Mouse (Mus musculus): ENCODE results near the gene Bcl11b. TPM values are rescaled to one million over a fixed set of nuclear protein-coding genes. Genes with fewer than 3 reads are reported as not detected.

Bcl11b gene
- total and polyA plus RNA-seq, 3 experiments = not detected

DNA sequence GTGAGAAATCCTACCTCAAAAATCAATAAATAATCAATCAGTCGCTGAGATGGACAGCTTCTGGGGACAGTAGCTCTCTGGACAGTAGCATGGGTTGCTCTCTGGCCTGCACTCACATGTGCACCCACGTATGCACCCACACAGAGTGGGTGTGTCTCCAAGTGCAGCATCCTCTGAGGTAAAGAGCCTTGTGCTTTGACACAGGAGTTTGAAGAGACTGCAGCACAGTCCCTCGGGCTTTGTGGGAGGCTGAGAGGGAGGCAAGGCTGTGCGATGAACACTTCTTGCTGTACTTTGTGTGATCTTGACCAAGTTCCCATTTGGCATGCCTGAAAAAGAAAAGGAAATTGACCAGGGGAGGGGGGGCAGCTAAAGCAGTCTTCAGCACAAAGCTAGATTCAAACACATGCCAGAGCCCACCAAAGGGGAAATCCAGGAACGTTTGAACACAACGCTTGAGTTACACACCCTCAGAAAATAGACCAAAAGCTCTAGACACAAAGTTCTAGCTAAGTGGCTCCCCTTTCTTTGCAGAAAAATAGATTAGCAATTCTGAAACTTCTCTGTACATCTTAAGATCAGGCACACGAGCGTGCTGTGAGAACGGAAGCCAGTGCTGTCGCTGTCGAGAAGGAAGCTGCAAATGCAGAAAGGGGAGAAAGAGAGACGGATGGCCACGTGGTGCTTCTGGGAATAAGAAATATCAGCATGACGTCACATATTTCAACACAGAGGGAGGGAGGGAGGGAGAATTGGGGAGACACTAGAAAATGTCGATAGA, 19.6 kb upstream of the Bcl11b start:
- no peaks in the 10 kb centered on the region for H3K27me3 ChIP-seq (replicated peaks)
- dilution Hi-C loops (cut with MboI; ENCODE audit: extremely low pct_ligation_motif_present, extremely low pct_unique_long_range_greater_than_20kb, low sequenced_read_pairs) (no loop called here), in situ Hi-C loops (cut with MboI; ENCODE audit: low pct_ligation_motif_present, low pct_unique_long_range_greater_than_20kb, low sequenced_read_pairs) (no loop called here)
- no peak overlapping the region for H3K4me3 ChIP-seq (replicated peaks in 1 of 3; ENCODE audit: low read depth in 2 of 3, low read length in 2 of 3, poor library complexity in 1 of 3)
- no peaks in the 10 kb centered on the region for H3K36me3 ChIP-seq (replicated peaks in 1 of 2; ENCODE audit: control insufficient read depth in 1 of 2, insufficient read depth in 1 of 2, low read length in 1 of 2)
- no peak overlapping the region for H3K4me2 ChIP-seq (ENCODE audit: insufficient read depth, low read depth, poor library complexity, severe bottlenecking)
- no peak for DNase-seq (ENCODE audit: extremely low read depth)
- H3K9ac ChIP-seq (ENCODE audit: insufficient read depth, low read depth) = no peak overlapping the region
- H3K4me1 ChIP-seq (ENCODE audit: control insufficient read depth in 1 of 2, insufficient read depth in 2 of 2) = no peaks in the 10 kb centered on the region
- H3K9me3 ChIP-seq (replicated peaks; ENCODE audit: low read length) = peaks cover 78% of the 10 kb centered on the region
- no peak overlapping the region for H3K27ac ChIP-seq (ENCODE audit: insufficient read depth, low read depth)
- TF ChIP-seq GABPA (IDR thresholded peaks at IDR 0.05; ENCODE audit: insufficient replicate concordance, low read depth, low read length) = no peak
- TF ChIP-seq ELF1 (IDR thresholded peaks at IDR 0.05; ENCODE audit: low read depth, low read length) = no peak
- TF ChIP-seq SIN3A (IDR thresholded peaks at IDR 0.05; ENCODE audit: low read length) = no peak
- no peak for TF ChIP-seq BHLHE40 (IDR thresholded peaks at IDR 0.05; ENCODE audit: low read depth, low read length)
- TF ChIP-seq ZKSCAN1 (IDR thresholded peaks at IDR 0.05; ENCODE audit: borderline replicate concordance, low read depth, low read length) = no peak
- no peak for TF ChIP-seq RAD21 (IDR thresholded peaks at IDR 0.05; ENCODE audit: low read depth, low read length)
- TF ChIP-seq ZC3H11A (IDR thresholded peaks at IDR 0.05; ENCODE audit: low read depth, low read length) = no peak
- TF ChIP-seq CHD1 (IDR thresholded peaks at IDR 0.05; ENCODE audit: low read depth, low read length) = no peak
- TF ChIP-seq TCF12 (IDR thresholded peaks at IDR 0.05; ENCODE audit: low read depth, low read length) = no peak
- TF ChIP-seq MAX (IDR thresholded peaks at IDR 0.05; ENCODE audit: low read length) = no peak
- TF ChIP-seq E2F4 (IDR thresholded peaks at IDR 0.05; ENCODE audit: insufficient replicate concordance, low read depth, low read length) = no peak
- TF ChIP-seq CTCF (conservative IDR thresholded peaks at IDR 0.05 in 1 of 2, IDR thresholded peaks at IDR 0.05 in 1 of 2; ENCODE audit: low read depth in 2 of 2, low read length in 2 of 2) = no peak
- TF ChIP-seq UBTF (IDR thresholded peaks at IDR 0.05; ENCODE audit: low read depth, low read length) = no peak
- no peak for TF ChIP-seq JUN (IDR thresholded peaks at IDR 0.05; ENCODE audit: insufficient read depth, low read depth, low read length)
- H3K79me2 ChIP-seq (replicated peaks; ENCODE audit: control insufficient read depth, extremely low read depth, insufficient read depth, poor library complexity, severe bottlenecking) = no peaks in the 10 kb centered on the region

DNA sequence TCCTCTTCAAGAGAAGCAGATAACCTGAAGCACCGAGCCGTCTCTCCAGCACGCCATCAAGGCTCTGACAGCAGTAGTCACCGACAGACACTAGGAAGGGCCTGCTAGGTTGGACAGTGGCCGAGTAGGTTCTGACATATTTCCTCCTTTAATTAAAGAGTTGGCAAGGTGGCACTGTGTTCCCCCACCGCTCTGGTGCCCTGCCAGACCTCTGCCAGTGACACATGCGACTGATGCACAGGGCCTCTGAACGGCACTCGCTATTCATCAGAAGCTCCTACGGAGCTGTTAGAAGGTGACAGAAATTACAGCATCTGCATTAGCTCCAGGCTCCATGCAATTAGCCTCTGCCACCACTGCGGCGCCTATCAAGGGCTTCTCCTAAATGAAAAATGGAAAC, 8.6 kb upstream of the Bcl11b start:
- in situ Hi-C loops (cut with MboI; ENCODE audit: low pct_ligation_motif_present, low pct_unique_long_range_greater_than_20kb, low sequenced_read_pairs) = no loop called here
- Histone ChIP-seq H3K27ac (ENCODE audit: insufficient read depth, low read depth) (no peak overlapping the region), H3K4me1 (ENCODE audit: control insufficient read depth in 1 of 2, insufficient read depth in 2 of 2) (no peaks in the 10 kb centered on the region), H3K27me3 (replicated peaks) (no peaks in the 10 kb centered on the region), H3K4me3 (replicated peaks in 1 of 3; ENCODE audit: low read depth in 2 of 3, low read length in 2 of 3, poor library complexity in 1 of 3) (no peak overlapping the region), H3K4me2 (ENCODE audit: insufficient read depth, low read depth, poor library complexity, severe bottlenecking) (no peak overlapping the region), H3K9ac (ENCODE audit: insufficient read depth, low read depth) (no peak overlapping the region), H3K9me3 (replicated peaks; ENCODE audit: low read length) (peaks cover 80% of the 10 kb centered on the region), H3K36me3 (replicated peaks in 1 of 2; ENCODE audit: control insufficient read depth in 1 of 2, insufficient read depth in 1 of 2, low read length in 1 of 2) (no peaks in the 10 kb centered on the region), H3K79me2 (replicated peaks; ENCODE audit: control insufficient read depth, extremely low read depth, insufficient read depth, poor library complexity, severe bottlenecking) (no peaks in the 10 kb centered on the region)
- TF ChIP-seq MAX (IDR thresholded peaks at IDR 0.05; ENCODE audit: low read length) (no peak), USF1 (IDR thresholded peaks at IDR 0.05; ENCODE audit: low read depth, low read length) (no peak), ZC3H11A (IDR thresholded peaks at IDR 0.05; ENCODE audit: low read depth, low read length) (no peak), POLR2AphosphoS2 (IDR thresholded peaks at IDR 0.05; ENCODE audit: low read depth, low read length) (no peak), MYC (IDR thresholded peaks at IDR 0.05; ENCODE audit: low read depth, low read length) (no peak), SMC3 (IDR thresholded peaks at IDR 0.05; ENCODE audit: low read depth, low read length) (no peak), CHD2 (IDR thresholded peaks at IDR 0.05; ENCODE audit: low read length) (no peak), ZKSCAN1 (IDR thresholded peaks at IDR 0.05; ENCODE audit: borderline replicate concordance, low read depth, low read length) (no peak), PAX5 (IDR thresholded peaks at IDR 0.05; ENCODE audit: low read length) (no peak), RAD21 (IDR thresholded peaks at IDR 0.05; ENCODE audit: low read depth, low read length) (no peak), TCF12 (IDR thresholded peaks at IDR 0.05; ENCODE audit: low read depth, low read length) (no peak), HCFC1 (IDR thresholded peaks at IDR 0.05; ENCODE audit: low read depth, low read length) (no peak), SIN3A (IDR thresholded peaks at IDR 0.05; ENCODE audit: low read length) (no peak), POLR2A (IDR thresholded peaks at IDR 0.05; ENCODE audit: low read depth, low read length) (no peak), EP300 (IDR thresholded peaks at IDR 0.05; ENCODE audit: low read length) (no peak)
- DNase-seq (ENCODE audit: extremely low read depth) = no peak
- dilution Hi-C loops (cut with MboI; ENCODE audit: extremely low pct_ligation_motif_present, extremely low pct_unique_long_range_greater_than_20kb, low sequenced_read_pairs) = no loop called here
